Mouse (Mus musculus) kidney, adult 8-10 months (tissue): Measurements from ENCODE around the gene Pou2f1.

Source experiments
- DNase-seq, 2 experiments: peaks; one replicate each; pipeline ENCODE4 v3.0.0; 2022

Gene Pou2f1

GRCm38 (mm10) chr1:165948214-165948813, 54.2 kb downstream of the Pou2f1 start:
- DNase-seq = no peak

GRCm38 (mm10) chr1:165943270-165943669, 59.2 kb downstream of the Pou2f1 start:
- DNase-seq = no peak

- no peak for DNase-seq
Measured at GRCm38 (mm10) chr1:165935466-165935818, 67.0 kb downstream of the Pou2f1 start.

- no peak for DNase-seq
Measured at GRCm38 (mm10) chr1:165934648-165935465, 67.6 kb downstream of the Pou2f1 start.

GRCm38 (mm10) chr1:165933915-165934647, 68.4 kb downstream of the Pou2f1 start:
- DNase-seq = no peak

- DNase-seq = no peak
Measured at GRCm38 (mm10) chr1:165932842-165933241, 69.6 kb downstream of the Pou2f1 start.

- DNase-seq = no peak
Measured at GRCm38 (mm10) chr1:165930510-165930909, 72.0 kb downstream of the Pou2f1 start.

DNA sequence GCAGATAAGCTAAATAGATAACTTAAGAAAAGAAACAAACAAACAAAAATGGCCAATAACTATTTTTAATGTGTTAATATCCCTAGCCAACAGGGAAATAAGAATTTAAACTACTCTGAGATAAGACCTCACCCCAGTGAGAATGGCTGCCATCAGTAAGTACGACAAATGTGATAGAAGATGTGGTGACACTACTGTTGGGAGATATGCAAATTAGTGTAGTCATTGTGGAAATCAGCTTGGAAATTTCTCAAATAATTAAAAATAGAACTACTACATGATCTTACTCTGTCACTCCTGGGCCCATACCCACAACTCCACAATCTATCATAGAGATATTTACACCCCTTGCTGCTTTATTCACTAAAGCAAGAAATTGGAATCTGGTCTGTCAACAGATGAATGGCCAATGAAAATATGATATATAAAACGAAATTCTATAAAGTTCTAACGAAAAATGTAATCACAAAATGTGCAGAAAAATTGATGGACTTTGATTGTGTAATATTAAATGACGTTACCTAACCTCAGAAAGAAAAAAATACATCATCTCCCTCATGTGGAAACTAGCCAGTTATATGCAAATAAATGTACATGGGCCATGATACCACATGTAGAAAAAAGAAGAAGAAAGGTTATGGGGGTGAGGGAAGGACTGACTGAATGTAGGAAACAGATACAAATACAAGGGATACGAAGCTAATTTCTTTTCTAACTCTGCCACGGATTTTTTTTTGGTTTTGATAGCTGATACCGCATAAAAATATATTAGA, 74.8 kb downstream of the Pou2f1 start:
- no peak for DNase-seq

DNA sequence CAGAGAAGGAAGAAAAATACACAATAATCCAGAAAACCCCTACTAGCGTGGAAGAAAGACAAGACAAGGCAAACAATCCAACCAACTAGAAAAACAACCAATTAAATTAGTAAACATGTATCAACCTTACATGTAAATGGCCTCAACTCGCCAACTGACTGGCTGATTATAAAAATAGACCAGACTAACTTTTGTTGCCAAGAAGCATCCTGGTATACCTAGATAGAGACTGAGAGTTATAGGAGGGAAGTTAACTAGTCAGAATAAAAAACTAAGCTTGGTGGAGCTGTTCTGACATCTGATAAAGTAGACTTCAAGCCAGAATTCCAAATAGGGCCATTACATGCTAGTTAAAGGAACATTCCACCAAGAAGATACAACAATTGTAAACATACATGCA, 77.3 kb downstream of the Pou2f1 start:
- no peak for DNase-seq

GRCm38 (mm10) chr1:165922488-165922887, 80.0 kb downstream of the Pou2f1 start:
- no peak for DNase-seq

DNA sequence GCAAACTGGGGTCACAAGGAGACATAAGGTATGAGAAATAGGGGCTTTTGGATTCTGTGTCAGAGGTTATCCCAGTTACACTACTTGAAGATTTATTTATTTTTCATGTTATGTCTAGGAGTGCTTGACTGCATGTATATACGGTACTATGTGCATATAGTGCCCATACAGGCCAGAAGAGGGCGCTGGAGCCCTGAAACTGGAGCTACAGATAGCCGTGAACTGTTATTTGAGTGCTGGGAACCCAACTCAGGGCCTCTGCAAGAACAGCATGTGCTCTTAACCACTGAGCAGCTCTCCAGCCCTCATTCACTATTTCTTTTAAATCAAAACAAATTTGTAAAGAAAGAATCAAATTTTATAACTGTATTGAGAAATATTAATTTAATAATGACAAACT, 81.5 kb downstream of the Pou2f1 start:
- DNase-seq = no peak

DNA sequence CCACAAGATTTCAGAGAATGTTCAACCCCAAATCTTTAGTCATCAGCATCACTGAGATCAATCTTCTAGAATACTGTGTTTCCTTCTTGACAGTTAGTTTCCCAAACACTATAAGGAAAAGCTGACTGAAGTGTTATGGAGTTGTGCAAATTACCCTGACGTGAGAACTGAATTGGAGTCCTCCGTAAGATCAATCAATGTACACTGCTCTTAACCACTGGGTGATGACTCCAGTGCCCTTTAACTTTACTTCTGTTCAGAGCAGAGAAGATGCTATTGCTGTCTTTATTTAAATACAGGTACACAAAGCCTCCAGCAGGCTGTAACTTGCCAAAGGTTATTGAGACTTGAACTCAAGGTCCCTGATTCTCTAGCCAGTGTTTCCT, 88.1 kb downstream of the Pou2f1 start:
- DNase-seq = no peak

GRCm38 (mm10) chr1:165913720-165914415, 88.6 kb downstream of the Pou2f1 start:
- DNase-seq = no peak

- DNase-seq = no peak
Measured at GRCm38 (mm10) chr1:165909471-165909870, 93.0 kb downstream of the Pou2f1 start.

GRCm38 (mm10) chr1:165908806-165909205, 93.7 kb downstream of the Pou2f1 start:
- DNase-seq = no peak

DNA sequence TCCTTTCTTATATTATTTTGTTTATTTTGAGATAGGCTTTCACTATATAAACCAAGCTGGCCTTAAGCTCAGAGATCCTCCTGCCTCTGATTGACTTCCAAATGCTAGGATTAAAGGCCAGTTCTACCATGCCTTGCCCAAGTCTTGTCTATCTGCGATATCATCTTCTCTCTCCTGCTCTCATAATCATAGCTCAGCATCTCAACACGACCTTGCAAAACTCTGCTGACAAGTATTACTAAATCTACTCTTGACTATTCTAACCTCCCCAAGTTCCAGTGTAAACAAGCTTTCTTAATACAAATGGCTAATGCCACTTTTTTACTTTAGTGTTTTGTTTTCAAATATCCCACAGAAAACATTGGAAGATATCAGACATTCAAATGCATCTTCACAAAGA, 94.3 kb downstream of the Pou2f1 start:
- DNase-seq = no peak

DNA sequence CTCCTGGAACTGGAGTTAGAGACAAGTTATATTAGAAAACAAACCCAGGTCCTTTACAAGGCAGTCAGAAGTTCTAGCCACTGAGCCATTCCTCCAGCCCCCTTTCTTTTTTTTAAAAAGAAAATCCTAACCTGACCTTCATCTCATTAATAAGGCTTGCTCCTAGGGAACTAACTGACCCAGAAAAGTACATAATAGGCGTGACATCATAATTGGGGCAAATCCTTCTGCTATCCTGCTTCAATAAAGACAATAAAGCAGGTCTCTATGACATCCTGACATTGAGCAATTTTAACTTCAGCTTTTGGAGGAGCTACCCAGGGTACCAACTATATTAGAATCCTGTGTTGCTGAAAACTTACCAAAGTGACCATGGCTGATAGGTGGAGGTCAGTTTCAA, 98.9 kb downstream of the Pou2f1 start:
- no peak for DNase-seq

DNA sequence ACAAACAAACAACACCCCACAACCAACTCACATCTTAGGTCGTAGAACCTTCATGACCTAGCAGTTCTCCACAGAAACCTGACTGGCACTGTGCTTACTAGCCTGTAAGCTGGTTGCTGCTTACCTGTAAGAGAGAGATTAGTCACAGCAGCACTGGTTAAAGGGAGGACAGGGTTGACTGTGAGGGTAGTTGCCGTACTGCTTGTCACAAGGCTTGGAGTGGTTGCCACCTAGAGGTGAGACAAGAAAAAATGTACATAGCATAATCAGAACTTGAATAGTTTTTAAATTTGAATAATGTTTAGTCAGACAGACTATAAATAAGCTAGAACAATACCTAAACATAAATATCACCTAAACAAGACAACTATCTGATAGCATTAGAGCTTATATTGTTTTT, 110.8 kb downstream of the Pou2f1 start:
- DNase-seq = no peak

DNA sequence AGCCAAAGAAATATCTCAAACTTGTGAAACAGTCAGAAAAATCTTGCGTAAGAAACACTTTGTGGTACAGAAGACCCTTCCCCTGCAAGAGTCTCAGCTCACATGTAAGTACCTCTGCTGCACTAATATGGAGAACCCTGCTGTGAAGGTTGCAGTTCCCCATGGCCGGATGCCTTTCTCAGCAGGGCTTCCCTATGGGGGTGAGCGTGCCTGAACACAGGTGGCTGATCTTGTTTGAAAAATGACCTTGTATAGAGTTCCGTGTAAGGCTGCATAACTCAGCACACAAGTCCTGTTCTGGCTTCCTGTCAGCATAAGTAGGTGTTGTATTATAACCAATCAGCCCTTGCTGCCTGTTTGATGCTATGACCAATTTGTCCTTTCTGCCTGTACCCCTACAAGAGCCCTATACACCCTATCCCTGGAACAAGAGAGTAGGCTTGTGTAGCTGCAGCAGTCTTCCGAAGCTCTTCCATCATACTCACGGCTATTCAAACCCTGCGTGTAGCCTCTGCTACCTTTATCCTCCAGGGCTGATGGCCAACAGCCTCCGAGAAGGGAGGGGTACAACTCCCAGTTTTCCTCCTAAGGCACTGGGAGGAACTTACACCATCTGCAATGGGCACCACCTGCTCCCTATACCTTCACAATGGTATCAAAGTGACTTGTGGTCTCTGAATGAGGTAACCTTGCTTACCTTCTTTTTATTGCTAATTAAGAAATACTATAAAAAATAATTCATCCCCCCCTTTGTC, 120.2 kb downstream of the Pou2f1 start:
- no peak for DNase-seq

GRCm38 (mm10) chr1:165878751-165879150, 123.7 kb downstream of the Pou2f1 start:
- no peak for DNase-seq

DNA sequence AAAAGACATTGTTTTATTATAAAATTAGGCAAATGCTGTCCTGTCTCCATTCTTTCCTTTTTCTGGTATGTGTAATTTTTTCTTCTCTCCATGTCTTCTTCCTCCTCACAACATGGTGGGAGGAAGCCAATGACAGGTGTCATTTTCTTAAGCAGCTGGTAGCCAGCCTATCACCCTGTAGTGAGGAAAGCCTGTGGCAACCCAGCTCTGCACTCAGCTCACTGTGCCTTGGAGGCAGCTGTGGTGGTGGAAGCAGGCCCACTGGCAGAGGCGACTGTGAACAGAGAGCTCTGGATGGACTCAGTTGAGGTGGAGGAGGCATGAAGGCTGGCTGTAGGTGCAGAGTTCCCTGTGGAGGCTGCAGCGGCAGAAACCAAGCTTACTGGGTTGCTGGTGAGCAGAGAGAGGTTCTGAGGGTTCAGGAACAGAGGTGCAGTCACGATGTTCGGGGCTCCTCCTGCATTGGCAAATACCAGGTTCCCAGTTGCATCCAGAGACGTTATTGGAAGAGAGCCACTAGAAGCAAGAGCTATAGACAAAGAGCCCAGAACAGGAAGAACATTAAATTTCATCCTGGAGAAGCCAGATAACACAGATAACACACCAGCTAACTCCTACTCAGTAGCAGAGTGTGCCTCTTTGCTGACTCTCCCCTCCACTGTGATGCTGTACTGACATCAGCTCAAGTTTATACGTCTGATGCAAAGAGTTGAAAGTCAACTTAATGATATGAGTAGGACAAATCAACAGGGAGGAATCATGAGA, 126.8 kb downstream of the Pou2f1 start:
- DNase-seq = no peak
